Mouse (Mus musculus) erythroblast, embryonic 14.5 days (primary cell): ENCODE data around the gene Crb3. TPM values are rescaled to one million over a fixed set of nuclear protein-coding genes. Genes with fewer than 3 reads are reported as not detected.

Experiments
- H3K27me3 ChIP-seq: 2 replicates; pipeline ENCODE4 v1.6.1; 2012; ENCODE audit warnings: inconsistent platforms; ENCODE audit not compliant: control insufficient read depth
- H3K36me3 ChIP-seq: 2 replicates; pipeline ENCODE4 v1.6.1; 2012; ENCODE audit warnings: mild to moderate bottlenecking, inconsistent platforms; ENCODE audit not compliant: control insufficient read depth
- H3K4me1 ChIP-seq: 2 replicates; pipeline ENCODE4 v1.6.1; 2012; ENCODE audit warnings: inconsistent platforms; ENCODE audit not compliant: control insufficient read depth
- H3K4me3 ChIP-seq: replicated peaks from 2 replicates; pipeline ENCODE3; 2012; ENCODE audit warnings: moderate library complexity, mild to moderate bottlenecking, inconsistent platforms
- H3K9me3 ChIP-seq: 2 replicates; pipeline ENCODE4 v1.6.1; 2012; ENCODE audit warnings: low read length, inconsistent platforms, mixed read lengths; ENCODE audit not compliant: control insufficient read depth
- GATA1 ChIP-seq: IDR thresholded peaks from 2 replicates; pipeline ENCODE4 v1.6.1; 2012; ENCODE audit warnings: low read length, inconsistent platforms, mixed read lengths
- TAL1 ChIP-seq: IDR thresholded peaks from 3 replicates; pipeline ENCODE4 v1.6.1; 2012; ENCODE audit warnings: low read length, inconsistent platforms, mixed read lengths
- polyA plus RNA-seq: library from polyadenylated mRNA; stranded (reverse); fragments of >175 nt; gene quantifications from 2 replicates; pipeline ENCODE4 v1.2.3, GENCODE M21; 2012

Gene Crb3
- polyA plus RNA-seq, 1 experiment = 0.05 TPM

- Histone ChIP-seq H3K36me3 (no peaks in the 10 kb centered on the region), H3K4me1 (peaks cover 19% of the 10 kb centered on the region), H3K27me3 (peaks cover 3% of the 10 kb centered on the region; the same call in 1 of the 2 replicates), H3K4me3 (no peak overlapping the region), H3K9me3 (no peaks in the 10 kb centered on the region)
- no peak for TF ChIP-seq TAL1
- TF ChIP-seq GATA1 = no peak
Observed at GRCm38 (mm10) chr17:57095855-57096622, 37.1 kb downstream of the Crb3 start.

GRCm38 (mm10) chr17:57096623-57096920 is 37.7 kb downstream of the Crb3 start:
- peaks cover 19% of the 10 kb centered on the region for H3K4me1 ChIP-seq
- H3K36me3 ChIP-seq = no peaks in the 10 kb centered on the region
- no peaks in the 10 kb centered on the region for H3K9me3 ChIP-seq
- H3K27me3 ChIP-seq = peaks cover 3% of the 10 kb centered on the region; the same call in 1 of the 2 replicates
- TF ChIP-seq TAL1 (no peak), GATA1 (no peak)
- H3K4me3 ChIP-seq = no peak overlapping the region

GRCm38 (mm10) chr17:57098321-57098720 is 39.4 kb downstream of the Crb3 start:
- Histone ChIP-seq H3K4me3 (no peak overlapping the region), H3K27me3 (peaks cover 3% of the 10 kb centered on the region; the same call in 1 of the 2 replicates), H3K4me1 (peaks cover 19% of the 10 kb centered on the region), H3K36me3 (no peaks in the 10 kb centered on the region), H3K9me3 (no peaks in the 10 kb centered on the region)
- no peak for TF ChIP-seq TAL1
- no peak for TF ChIP-seq GATA1

GRCm38 (mm10) chr17:57099629-57100325 is 40.9 kb downstream of the Crb3 start:
- no peaks in the 10 kb centered on the region for H3K36me3 ChIP-seq
- no peaks in the 10 kb centered on the region for H3K9me3 ChIP-seq
- peaks cover 16% of the 10 kb centered on the region for H3K27me3 ChIP-seq
- H3K4me1 ChIP-seq = peaks cover 17% of the 10 kb centered on the region
- no peak overlapping the region for H3K4me3 ChIP-seq
- TF ChIP-seq GATA1 = no peak
- TF ChIP-seq TAL1 = no peak

- peaks cover 14% of the 10 kb centered on the region for H3K4me1 ChIP-seq
- H3K27me3 ChIP-seq = peaks cover 37% of the 10 kb centered on the region
- H3K36me3 ChIP-seq = no peaks in the 10 kb centered on the region
- no peak overlapping the region for H3K4me3 ChIP-seq
- TF ChIP-seq TAL1 (no peak), GATA1 (no peak)
- no peaks in the 10 kb centered on the region for H3K9me3 ChIP-seq
Observed at GRCm38 (mm10) chr17:57102276-57102675, 43.4 kb downstream of the Crb3 start.

- H3K4me1 ChIP-seq = peaks cover 12% of the 10 kb centered on the region
- H3K36me3 ChIP-seq = no peaks in the 10 kb centered on the region
- peaks cover 38% of the 10 kb centered on the region for H3K27me3 ChIP-seq
- no peaks in the 10 kb centered on the region for H3K9me3 ChIP-seq
- H3K4me3 ChIP-seq = no peak overlapping the region
- TF ChIP-seq GATA1 = no peak
- TF ChIP-seq TAL1 = no peak
Observed at GRCm38 (mm10) chr17:57104496-57104895, 45.6 kb downstream of the Crb3 start.

- no peaks in the 10 kb centered on the region for H3K9me3 ChIP-seq
- no peaks in the 10 kb centered on the region for H3K36me3 ChIP-seq
- peaks cover 38% of the 10 kb centered on the region for H3K27me3 ChIP-seq
- no peak for TF ChIP-seq TAL1
- no peak for TF ChIP-seq GATA1
- peak within 1 kb of the TSS; percentile 47 for H3K4me3 ChIP-seq
- H3K4me1 ChIP-seq = peaks cover 5% of the 10 kb centered on the region
Observed at GRCm38 (mm10) chr17:57105181-57106034, 46.5 kb downstream of the Crb3 start, which contains the start of gene Tnfsf9. Gene Tnfsf9 (plus strand): TSS chr17:57105325.

GRCm38 (mm10) chr17:57106035-57106368 is 47.1 kb downstream of the Crb3 start:
- Histone ChIP-seq H3K4me3 (no peak overlapping the region), H3K27me3 (peaks cover 38% of the 10 kb centered on the region), H3K9me3 (no peaks in the 10 kb centered on the region), H3K4me1 (peaks cover 5% of the 10 kb centered on the region), H3K36me3 (no peaks in the 10 kb centered on the region)
- TF ChIP-seq GATA1 (no peak), TAL1 (no peak)

- peaks cover 5% of the 10 kb centered on the region for H3K4me1 ChIP-seq
- TF ChIP-seq GATA1 = no peak
- TF ChIP-seq TAL1 = no peak
Observed at GRCm38 (mm10) chr17:57107064-57107463, 48.2 kb downstream of the Crb3 start.

More at GRCm38 (mm10) chr17:57107064-57107463, 48.2 kb downstream of the Crb3 start:
- Histone ChIP-seq H3K4me3 (no peak overlapping the region), H3K27me3 (peaks cover 38% of the 10 kb centered on the region), H3K9me3 (no peaks in the 10 kb centered on the region), H3K36me3 (no peaks in the 10 kb centered on the region)
